Mouse (Mus musculus) cerebellum, adult 8-10 months (tissue): ENCODE results near the gene Iqsec1.

Source experiments
- DNase-seq: peaks from one replicate; pipeline ENCODE4 v3.0.0; 2022

Iqsec1 gene

DNA sequence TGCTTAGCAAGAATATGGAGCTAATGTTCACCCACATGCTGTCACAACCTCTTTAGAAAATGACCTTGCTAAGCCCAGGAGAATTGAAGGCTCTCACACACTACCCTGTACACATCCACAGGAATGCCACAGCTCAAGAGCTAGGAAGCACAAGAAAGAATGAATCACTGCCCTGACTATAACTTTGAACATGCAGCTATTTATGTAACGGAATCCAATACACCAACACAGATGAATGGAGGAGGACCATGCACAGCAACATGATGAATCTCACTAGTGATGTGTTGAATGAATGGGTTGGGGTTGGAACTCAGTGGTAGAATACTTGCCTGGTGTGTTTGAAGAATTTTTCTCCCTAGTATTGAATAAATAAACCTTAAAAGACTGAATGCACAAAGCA, 211.2 kb downstream of the Iqsec1 start:
- no peak for DNase-seq

DNA sequence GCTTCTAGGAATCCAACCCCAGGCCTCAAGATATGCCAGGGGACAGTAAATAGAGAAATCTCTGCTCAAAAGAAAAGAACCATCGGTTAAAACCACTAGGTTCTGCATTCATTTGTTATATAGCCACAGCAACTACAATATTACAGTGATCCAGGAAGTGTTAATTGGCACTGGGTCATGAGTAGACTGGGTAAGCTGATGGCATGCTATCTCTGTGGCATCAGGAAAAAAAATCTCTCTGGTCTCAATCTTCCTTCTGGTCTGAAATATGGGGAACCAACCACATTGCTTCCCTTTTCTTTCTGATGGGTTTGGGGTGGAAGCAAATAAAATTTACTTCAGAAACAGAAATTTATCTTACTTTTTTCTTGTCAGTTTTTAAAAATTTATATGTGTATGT, 212.9 kb downstream of the Iqsec1 start:
- no peak for DNase-seq

DNA sequence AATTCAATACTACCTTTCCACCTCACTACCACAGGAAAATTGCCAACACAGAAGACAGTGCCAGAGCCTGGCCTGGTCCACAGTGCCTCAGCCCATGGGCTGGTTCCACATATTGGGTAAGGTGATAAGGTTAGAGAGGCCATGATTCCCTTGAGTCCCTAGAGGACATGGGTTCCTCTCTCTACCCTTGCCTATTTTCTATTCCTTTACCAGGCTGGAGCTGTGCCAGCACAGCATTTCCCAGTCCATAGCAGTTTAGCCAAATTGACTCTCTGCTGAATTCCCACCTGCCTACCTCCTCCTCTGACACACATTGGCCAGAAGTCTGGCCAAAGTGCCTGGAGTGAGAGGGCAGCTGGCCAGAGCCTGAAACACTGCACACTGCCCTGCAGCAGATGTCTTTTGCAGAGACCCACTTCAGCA, 214.7 kb downstream of the Iqsec1 start:
- DNase-seq = peak; percentile 72

DNA sequence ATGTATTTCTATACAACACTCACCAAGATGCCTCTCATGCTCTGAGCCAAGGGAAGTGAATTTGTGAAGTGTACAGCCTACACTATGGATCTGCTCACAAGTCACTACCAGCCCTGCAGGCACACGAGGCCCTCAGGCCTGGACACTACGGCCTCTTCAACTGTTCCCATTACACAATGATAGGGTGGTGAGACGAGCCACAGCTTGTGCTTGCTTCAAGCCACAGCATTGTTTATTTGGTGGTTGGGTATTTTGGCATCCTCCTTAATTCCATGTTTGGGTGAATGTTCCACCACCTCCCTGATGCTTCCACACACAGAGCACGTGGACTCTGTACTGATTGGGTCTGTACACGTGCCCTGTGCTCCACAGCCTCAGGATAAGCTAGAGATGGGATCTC, 216.4 kb downstream of the Iqsec1 start:
- no peak for DNase-seq

DNA sequence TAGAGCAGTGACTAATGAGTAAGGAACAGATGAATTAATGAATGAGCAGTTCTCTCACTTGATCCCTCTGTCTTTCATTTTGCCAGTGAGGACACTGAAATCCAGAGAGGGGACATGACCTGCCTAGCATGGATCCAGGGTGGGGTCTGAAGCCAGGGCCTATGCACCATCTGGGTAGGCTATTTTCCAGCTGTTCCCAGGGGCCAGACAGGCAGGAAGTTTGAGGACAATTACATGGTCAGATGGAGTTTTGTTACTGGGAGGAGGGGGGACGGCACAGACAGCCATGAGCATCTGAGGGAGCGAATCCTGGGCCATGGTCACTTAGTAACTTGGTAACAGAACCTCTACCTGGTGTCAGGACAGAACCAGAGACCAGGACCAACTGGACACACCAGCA, 220.0 kb downstream of the Iqsec1 start:
- no peak for DNase-seq

DNA sequence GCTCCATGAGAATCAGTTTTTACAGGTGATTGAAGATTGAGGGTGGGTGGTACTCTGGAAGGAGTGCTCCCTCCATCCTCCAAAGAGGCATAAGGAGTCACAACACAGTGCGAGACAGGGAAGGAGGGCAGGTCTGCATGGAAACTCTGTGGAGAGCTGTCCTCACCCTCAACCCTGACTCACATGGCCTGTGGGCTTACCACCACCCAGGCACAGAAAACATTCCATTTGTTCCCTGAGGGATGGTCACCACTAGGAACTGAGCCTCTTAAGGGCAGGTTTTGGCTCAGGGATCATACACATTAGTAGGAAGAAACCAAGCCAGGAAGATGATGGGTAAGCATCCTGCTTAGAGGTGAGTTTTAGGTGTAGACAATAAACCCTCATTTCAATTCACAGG, 220.6 kb downstream of the Iqsec1 start:
- no peak for DNase-seq

DNA sequence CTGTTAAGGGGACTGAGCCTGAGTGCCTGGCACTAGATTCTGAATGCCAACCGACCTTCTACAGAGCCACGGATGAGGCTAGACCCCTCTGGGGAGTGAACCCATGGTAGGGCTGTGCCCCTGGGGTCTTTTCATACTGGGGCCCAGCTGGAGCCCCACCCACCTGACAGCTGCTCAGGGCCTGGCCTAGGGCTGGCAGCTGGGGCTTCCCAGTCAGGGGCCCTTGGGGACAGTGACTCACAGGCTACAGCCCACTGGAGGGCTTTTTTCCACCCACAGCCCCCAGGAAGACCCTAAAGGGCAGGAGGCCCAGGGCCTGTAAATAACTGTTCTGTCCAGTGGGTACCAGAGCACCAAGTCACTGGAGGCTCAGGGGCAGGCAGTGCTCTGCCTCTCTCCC, 223.7 kb downstream of the Iqsec1 start:
- no peak for DNase-seq

DNA sequence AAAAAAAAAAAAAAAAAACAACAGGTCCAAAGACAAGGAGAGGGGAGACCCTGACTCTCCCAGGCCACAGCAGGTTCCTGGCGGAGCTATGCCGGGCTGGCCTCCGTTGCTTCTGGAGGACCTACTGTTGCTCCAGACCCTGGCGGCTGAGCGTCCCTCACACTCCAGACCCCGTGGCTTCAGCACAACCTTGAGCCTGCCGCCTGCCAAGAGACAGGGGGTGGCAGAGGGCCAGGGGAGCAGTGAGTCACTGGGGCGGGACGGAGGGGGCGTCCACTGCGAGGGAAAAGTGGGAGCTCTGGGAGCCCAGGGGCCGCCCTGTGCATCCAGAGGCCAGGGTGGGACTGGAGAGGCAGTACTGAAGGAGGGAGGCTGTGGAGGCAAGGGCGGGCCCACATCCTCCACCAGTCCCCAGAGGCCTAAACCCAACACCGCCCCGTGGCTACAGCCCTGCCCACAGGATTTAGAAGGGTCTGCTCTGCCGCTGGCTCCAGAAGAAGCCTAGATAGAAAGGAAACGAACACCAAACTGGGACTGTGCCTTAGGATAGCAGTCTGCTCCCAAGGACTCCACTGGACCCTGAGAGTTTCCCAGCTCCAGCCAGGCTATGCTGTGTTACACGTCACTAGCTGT, 224.4 kb downstream of the Iqsec1 start:
- DNase-seq = peak; percentile 75

DNA sequence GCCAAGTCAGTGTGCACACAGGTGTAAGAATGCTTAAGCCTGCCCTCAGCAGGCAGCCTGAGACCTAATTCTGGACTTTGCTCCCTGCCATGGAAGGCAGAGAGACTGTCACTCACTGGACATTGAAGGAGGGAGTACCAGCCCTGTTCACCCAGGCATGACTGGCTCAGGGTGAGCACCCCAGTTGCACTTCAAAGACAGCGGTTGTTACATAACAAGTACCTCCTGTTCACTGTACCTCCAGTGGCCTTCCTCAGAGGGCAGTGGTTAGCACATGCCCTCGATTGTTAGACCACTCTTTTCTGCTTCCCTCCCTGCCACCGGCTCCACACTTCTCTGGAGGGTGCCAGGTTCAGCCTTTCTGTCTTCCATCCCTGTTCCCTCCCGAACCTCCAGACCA, 225.2 kb downstream of the Iqsec1 start:
- no peak for DNase-seq

DNA sequence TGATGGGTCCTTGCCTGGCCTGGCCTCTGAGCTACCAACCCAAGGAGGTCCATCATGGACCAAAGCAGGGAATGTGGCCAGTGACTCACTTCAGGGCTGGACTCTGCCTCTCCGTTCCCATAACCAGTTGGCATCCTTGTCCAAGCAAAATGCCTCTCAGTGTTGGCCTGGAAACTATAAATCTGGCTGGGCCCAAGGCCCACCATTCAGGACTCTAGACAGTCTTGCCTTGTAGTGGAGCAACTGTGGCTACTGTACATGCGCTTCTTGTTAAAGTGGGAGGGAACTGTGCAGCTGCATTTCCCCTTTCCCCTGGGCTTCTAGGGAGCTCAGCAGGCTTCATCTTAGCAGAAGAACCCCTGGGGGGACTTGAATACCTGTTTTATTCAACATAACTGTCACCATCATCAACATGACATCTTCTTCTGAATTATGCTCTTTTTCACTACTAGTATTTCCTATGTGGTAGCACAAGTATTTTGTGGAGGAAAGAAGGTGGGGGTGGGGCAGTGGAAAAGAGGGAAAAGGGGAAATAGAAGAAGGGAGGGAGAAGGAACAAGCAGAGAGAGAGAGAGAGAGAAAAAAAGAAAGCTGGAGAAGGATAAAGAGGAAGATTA, 226.3 kb downstream of the Iqsec1 start:
- no peak for DNase-seq

DNA sequence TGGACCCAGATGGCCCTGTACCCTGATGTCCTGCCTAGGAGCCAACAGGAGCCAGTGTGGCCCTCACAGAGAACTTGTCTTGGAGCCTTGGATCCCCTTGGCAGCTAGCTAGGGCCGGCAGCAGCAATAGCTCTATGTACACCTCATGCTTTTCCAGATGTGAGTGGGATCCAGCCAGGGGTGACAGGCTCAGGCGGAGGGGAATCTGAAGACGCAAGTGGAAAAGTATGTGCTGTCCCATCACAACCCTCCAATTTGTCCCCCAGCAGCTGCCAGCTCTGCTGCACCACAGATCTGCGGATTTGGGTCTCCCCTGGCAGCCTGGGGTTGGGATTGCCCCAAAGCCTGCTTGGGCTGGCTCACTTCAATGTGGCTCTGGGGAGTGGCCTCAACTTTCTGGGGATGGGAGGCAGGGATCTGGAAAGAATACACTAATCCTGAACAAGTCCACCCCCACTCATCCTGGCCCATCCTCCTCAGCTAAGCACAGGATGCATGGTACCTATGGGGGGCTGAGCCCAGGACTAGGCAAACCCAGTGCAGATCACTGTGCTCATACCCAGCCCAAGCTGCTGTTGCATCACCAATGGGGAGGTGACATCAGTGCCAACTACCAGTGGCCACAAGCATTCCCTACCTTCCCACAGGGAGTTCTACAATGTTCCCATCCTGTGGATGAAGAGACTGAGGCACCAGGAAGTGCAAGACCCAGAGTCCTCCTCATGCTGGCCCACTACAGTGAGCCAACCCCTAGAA, 227.0 kb downstream of the Iqsec1 start:
- peak; percentile 40 for DNase-seq

DNA sequence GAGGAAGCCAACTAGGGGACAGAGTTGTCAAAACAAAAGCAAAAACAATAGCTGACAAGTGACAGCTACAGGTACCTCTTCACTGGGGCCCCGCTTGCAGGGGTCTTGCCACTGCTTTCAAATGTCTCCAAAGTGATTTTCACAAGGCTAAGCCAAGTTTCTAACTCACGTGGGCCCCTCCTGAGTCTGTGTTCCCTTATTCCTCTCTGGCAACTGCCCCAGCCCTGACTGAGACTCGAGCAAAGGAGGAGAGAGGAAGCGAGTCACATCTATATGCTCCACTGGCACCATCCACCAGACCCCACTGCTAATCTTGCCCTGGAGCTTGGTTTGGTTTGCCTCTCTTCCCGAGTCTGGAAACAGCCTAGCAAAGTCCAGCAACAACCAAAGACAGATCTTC, 227.6 kb downstream of the Iqsec1 start:
- no peak for DNase-seq

DNA sequence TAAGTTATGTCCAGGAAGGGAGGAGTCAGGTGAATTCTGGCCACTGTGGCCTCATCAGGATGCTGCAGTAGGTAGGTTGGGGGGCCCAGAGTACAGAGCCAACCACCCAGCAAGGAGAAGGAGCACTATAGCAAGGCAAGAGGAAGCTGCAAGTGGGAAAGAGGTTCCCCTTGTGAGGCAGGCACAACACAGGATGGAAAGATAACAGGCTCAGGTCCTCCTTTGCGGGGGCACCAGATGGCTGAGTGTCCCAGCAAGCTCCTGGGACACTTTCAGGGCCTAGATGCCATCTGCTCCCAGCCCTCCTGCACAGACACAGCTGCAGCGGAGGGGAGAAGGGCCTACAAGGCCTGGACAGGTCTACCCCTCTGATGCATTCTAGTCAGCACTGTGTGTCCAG, 228.7 kb downstream of the Iqsec1 start:
- DNase-seq = peak; percentile 73

DNA sequence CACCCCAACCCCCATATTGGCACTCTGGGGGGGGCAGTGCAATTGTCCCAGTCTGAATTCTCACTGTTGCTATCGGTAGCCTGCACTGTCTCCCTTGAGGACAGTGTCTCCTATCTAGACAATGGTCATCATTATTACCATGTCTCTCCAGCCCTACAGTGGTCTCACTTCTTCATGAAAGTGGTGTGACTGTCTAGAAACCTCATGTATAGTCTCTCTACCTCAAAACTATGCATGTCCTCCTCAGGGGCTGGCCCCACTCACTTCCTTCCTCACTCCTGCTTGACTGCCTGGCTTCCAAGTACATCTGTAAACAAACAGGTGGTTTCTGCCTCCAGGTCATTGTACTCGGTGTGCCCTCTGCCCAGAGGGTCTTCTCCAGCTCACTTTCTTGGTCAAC, 230.3 kb downstream of the Iqsec1 start:
- no peak for DNase-seq

DNA sequence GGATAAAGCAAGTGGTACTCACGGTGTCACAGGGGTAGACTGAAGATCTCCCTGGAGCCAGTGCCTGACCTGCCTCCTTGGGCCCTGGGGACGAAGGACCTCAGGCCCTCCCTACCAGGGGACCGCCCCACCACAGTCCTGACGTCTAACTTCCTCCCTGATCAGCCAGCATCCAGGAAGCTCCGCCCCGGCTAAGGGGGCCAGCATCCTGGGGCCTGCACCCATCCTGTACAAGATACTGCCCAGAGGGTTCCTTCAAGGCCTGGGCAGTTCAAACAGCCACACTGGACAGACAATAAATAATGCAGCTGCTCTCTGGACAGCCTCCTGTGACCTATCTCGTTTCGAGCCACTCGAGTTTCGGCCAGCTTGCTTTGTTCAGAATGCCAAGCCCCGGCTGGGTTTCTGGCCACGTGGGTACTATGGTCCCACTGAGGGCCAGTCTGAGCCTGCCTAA, 231.0 kb downstream of the Iqsec1 start:
- no peak for DNase-seq

DNA sequence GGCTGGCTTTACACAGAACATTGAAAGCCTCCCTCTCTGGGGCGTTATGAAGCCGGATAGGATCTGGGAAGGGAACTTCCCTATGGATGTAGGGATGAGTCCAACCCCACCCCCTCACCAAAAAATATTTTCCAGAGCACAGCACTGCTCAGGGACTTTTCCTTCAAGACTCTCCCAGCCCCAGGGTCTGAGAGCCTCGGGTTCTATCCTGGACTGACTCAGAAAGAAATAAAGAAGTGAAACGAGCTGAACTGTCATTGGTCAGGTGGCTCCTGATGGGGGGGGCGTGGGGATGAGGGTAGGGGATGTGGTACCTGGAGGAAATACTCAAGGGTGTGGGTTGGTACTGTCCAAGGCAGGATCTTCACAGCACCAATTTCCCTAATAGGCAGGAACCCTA, 231.9 kb downstream of the Iqsec1 start:
- no peak for DNase-seq

DNA sequence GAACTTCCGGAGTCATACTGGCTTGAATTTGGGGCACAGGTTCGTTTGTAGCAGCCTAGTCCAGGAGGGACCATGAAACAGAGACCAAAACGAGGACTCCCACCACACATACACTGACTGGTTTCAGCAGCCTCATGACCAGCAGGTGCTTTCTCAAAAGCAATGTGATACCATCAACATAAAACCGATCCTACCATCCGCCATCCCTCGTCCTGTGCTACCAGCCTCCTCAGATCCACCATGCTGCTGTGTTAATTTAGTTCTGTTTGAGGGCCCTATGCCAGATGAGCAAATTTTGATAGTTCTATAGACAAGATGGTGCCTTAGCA, 232.9 kb downstream of the Iqsec1 start:
- DNase-seq = no peak

DNA sequence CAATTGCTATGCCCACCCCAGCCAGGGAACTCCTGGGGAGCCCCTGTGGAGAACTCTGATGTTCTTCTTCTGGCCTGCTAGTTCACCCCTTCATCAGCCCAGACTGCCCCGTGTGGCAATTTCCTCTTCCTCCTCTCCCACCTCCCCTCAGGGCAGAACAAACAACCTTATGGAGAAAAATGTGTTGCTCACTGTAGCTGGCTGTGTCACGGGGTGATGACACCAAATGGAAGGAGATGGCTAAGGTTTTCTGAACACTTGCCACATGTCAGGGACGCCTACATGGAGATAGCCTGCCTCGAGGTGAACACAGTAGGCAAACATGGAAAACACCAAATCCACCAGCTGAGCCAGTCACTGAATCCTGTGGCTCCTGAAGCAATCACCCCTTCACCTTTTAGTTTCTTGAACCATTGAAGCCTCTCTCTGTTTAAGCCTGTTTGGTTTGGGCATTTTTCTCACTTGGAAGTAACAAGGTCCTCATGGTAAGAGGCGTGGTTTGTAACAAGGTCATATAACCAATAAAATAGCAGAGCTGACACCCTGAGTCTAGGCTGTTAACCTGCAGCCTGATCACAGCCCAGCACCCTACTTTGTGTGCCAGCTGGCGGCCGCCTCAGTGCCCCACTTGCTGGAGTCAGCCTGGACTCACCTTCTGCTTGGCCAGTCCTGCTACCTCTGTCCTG, 233.4 kb downstream of the Iqsec1 start:
- no peak for DNase-seq

DNA sequence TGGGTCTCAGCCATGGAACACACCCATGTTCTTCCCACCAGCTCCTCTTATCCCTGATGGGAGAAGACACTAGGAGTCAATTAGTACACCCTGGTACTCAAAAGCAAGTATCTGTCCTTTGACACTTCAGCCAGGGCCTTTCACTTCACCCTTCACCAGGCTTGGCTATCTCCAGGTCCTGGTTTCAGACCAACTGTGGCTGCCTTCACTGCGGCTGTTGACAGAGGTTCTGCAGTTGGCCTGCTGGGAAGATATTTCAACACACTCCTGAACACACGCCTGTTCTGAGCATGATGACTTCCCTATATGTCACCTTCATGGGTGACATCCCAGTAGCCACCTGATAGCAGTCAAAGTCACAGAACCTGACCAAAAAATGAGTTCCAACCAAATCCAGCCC, 234.4 kb downstream of the Iqsec1 start:
- no peak for DNase-seq

DNA sequence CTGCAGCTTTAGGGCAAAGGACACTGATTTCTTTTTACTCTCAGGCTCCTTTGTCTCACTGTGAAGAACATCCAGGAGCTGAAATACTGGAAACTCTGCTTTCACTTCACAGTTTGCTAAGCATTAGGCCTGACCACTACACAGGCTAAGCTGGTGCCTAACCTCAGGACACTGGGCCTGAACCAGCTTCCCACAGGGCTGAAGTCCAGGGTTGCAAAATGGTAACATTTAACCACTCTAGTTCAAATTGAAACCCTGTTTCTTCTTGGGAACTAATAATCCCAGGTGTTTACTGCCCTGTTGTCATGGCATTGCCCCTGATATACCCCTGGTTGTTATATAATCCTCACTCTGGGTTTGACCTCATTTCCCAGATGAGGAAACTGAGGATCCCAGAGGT, 234.8 kb downstream of the Iqsec1 start:
- no peak for DNase-seq

DNA sequence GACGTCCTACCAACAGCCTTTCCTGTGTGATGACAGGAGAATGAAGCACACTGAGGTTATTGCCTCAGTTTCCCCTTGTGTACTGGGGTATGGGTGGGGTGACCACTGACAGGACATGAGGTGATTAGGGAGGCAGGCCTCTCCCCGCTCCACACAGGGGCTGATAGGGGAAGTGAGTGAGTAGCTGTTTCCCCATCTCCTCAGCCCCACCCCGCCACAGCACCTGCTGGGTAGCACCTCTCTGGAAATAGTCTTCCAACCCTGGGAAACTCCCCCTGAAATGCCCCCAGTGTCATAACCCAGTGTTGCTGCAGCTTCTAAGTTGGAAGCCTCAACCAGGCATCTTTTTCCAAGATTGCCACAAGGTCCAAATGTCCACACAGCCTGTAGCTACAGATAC, 236.9 kb downstream of the Iqsec1 start:
- no peak for DNase-seq

DNA sequence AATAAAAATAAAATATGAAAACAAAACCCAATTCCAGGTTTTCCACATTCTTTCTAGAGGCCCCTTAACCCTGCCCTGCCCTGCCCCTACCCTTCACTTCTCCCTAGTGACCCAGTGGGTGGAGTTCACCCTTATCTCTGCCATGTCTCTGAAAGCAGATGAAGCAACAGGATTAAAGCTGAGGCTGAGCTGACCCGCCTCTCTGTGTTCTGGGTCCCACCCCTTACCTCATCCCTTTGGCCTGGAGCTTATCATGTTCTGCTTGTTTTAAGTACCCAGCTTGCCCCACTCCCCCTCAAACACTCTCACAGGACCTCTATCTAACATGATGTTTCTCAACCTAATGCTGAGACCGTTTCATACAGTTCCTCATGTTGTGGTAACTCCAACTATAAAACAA, 238.4 kb downstream of the Iqsec1 start:
- DNase-seq = no peak

DNA sequence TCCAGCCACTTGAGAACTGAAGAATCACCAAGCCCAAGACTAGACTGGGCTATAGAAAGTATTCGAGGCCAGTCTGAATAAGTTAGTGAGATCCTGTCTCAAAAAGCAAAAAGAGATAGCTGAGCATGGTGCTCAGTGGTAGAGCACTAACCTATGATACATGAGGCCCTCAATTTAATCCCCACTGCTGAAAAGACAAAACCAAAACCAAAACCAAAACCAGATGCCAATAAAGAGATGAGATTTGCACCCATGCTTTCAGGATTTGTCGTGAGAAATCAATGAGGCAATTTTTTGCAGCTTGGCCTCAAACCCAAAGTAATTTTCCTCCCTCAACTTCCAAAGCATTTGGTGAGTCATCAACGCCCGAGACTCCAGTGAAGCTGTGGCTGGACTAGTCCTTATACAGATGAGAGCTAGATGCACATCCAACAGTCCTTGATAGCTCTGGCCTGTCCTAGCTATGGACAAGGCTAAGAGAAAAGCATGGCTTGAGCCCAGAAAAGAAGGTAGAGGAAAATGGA, 239.0 kb downstream of the Iqsec1 start:
- DNase-seq = no peak

DNA sequence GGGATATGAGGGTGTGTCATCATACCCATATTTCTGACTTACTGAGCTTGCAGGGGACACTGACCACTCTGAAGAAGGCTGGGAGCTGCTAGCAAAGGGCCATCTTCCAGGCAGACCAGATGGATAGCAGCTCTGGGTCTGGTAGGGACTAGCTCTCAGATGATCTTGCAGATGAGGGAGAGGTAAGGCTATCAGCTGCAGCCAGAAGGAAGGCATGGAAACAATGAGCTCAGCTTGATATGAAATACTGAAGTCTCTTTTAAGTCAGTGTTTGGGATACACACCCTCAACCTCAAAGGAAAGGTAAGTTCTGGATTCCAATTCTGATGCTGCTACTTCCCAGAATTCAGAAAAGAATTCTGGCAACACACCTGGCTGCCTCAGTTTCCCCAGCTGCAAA, 239.5 kb downstream of the Iqsec1 start:
- no peak for DNase-seq
